Mouse (Mus musculus) spleen, adult 18-20 months (tissue): ENCODE measurements around the gene Myl9.

Experiments used
- DNase-seq, 2 experiments: peaks; one replicate each; pipeline ENCODE4 v3.0.0; 2022; ENCODE audit warnings: mixed read lengths in 2 of 2

Myl9 gene

DNA sequence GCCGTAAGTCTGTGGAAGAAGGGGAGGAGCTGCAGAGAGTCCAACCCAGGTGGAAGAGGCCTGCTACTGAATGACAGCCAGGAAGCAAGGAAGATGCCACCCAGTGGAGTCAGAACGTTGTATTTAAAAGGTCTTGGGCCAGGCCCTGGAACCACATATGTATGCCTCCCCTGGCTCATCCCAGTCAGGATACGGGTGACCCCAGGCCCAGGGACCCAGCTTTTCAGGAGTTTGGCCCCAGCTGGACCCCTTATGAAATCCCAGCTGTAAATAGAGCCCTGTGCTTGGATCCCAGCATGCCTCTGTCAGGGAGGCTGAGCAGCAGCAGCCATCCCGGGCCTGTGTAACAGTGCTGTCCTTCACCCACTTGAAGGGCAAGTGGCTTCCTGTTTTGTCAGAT lies 10.5 kb upstream of the Myl9 start:
- no peak for DNase-seq

DNA sequence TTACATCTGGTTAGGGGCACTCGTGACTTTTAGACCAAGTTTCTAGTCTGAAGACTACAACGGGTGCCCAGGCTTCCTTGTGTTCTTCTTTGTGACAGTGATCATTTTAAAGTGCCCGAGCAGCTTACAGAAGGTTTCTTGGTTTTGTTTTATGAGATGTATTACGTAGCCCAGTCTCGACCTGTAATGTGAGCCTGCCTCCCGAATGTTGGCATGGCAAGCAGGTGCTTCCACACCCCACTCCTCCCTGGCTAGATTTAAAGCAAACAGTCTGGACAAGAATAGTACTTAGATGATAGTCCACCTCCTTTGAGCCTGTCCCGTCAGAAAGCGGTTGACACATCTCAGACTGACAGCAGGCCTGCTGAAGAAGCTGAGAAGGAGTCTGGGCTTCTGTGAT lies 9.6 kb upstream of the Myl9 start:
- no peak for DNase-seq

DNA sequence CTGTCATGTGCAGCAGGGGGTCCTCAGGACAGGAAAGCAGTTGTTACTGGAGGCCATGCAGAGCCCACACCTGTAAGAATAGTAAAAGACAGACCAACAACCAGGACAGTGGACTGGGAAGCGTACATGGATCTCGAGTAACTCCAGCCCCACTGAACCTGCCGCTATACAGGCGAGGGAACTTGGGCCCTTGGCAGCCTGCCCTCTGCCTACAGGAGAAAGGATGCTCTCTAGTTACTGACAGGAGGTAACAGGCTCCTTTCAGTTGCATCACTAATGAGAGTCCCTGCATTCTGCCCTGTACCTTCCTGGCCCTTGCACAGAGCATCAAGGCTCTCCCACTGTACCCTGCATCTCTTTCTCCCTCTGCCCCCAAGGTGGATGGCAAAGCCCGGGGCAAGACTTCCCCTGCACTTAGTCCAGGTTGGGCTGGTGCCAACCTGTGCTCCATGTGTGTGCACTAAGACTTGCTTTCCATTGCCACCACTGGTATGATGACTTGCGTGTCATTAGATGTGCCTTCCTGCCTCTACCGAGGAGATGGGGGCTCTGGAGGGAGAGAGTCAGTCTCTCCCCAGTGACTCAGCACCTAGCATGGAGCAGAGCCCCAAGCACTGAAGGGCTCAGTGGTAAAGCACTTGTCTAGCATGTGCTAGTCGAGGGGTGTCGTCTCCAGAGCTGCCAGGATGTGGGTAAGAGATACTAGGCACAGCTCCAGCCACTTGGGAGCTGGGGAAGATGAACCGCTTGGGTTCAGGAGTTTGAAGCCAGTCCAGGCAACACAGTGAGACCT lies 8.8 kb upstream of the Myl9 start:
- DNase-seq = no peak

DNA sequence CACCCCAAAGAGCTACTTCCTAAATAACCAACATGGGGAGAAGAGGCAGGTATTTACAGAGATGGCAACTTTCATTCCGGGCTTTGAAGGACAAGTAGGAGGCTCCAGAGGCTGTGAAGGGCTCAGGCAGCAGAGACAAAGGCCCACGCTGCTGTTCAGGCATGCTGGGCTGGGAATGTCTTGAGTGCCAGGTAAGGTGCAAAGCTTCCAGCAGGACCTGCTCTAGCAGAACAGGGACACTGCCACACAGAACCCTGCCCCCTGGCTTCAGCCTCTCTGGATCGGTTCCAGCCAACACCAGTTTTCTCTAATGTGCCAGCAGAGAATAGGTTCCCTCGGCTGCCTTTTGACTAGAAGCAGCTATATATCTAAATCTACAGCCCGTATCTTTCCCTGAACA lies 8.1 kb upstream of the Myl9 start:
- DNase-seq = no peak

DNA sequence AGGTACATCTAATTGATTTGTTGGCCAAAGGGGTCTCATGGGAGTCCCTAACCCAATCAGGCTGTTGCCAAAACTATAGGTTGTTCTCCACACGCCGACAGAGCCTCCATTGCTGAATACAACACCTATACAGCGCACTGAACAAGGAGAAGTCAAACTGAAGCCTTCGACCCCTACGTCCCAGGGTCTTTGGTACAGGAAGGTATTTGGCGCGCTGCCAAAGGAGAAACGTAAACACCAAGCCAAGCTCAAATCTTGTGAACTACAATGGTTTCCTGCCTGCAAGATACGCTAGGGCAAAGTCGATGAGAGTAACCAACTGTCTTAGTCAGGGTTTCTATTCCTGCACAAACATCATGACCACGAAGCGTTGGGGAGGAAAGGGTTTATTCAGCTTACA lies 5.9 kb upstream of the Myl9 start:
- no peak for DNase-seq

DNA sequence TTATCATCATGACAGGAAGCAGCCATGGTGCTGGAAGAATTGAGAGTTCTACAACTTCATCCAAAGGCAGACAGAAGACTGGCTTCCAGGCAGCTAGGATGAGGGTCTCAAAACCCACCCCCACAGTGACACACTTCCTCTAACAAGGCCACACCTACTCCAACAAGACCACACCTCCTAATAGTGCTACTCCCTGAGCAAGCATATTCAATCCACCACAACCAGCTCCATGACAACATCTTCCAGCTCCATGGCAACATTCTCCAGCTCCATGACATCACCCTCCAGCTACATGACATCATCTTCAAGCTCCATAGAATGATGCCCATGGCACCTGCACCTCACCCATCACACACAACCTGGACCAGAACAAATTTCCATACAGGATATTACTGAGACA lies 1.8 kb upstream of the Myl9 start:
- no peak for DNase-seq

DNA sequence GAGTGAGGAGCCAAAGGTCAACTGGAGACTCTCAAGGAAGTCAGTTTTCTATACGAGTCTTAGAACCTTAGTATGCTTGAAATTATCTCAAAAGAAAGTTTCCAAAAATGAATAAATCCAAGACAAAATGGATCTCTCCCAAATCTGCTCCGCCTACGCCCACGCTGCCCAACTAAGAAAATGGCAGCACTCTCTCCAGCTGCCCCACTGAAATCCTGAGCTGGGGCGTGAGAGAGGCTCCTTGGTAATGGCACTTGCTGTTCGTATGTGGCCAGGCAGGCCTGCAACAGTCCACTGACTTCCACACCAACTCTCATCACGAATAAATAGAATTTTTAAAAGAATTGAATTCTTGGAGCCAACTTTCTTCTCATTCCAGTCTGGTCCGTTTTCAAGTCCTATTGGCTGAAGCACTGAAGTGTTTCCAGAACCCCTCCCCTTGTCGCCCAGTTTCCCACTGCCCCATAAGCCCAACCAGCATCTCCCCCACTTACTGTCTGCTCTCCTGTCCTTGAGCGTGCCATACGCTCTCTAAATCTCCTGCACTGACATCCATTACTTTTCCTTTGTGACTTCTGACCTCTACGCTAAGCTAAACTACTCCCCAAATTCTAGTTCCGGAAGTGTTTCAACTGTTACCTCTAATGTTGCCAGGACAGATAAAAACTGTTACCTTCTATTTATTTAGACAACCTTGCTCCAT lies 1.0 kb upstream of the Myl9 start:
- no peak for DNase-seq

DNA sequence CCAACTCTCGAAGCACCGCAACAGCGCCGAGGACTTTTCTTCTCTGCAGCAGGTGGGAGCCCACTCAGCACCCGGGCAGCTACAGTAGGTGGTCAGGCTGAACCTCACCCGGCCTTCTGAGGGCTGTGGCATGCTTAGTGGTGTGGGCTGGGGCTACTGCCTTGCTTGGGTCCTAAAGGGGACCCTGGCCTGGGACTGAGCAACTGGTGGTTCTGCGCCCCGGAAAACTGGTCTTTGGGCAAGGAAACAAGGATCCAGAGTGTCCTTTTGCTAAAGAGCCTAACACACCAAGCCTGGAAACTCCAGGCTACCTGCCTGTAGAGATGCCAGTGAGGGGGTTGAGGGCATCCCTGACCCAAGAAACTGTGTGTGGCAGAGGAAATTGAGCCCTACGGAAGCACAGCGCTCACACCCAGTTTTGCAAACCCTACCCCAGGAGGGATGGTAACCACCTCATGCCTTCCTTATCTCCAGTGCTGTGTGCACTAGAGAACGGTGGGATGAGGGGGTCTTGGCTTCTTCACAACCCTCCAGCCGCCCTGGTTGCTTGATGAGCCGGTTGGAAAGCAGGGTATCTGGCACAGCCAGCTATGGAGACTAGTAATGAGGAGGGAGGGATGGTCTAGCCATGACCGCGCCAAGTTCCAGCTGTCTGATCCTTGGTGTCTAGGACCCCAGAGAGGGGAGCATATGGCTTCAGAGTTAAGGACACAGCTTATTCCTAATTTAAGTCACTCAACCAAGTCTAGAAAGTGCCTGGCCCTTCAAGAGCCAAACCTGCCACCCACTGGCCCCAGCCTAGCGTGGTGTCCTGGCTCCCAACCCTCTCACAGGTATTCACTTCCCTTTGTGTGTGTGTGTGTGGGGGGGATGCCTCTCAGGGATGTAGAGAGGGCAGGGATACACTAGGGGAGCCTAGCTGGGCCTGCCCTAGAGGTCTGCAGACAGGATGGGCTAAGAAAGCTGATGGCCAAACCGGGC lies 525 bp downstream of the Myl9 start:
- DNase-seq = no peak

DNA sequence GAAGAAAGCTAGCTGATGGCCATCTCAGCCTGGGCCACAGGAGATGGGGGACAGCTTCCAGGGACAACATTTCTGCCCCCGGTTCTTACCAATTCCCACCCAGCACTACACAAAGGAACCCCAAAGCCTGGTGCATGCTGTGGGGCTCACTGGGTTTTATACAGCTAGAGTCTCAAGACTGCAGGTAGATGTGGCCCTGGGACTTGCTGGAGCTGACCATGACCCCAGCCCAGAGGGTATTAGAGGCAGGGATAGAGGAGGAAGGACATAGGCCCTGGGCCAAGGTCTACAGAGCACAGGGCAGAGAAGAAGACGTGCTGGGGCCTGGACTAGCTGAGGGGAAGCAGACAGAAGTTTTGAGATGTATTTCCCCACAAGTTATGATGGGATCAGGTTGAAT lies 1.7 kb downstream of the Myl9 start:
- no peak for DNase-seq

DNA sequence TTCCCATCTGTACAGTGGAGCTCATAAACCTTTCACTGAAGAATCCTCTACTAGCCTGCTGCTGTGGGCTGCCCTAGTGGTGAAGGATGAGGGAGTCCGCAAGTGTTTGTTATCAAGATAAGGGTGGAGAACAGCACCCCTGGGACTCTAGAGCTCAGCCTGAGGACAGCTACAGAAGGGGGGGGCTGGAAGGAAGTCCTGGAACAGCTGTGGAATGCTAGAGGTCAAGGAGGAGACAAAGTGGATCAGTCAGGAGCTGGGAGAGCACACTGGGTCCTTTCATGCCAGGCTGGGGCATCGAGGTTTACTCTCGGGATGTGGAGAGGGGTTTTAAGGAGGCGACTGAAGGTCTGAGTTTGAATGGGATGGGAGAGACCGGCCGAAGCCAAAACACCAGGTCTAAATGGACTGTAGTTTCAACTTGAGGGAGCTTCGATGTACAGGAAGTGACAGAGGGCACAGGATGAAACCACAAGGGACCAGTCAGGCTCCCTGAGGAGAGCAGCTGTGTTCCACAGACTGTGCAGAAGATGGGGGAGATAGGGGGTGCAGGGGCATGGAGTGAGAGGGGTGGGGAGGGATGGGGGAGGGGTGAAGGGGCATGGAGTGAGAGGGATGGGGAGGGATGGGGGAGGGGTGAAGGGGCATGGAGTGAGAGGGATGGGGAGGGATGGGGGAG lies 2.2 kb downstream of the Myl9 start:
- no peak for DNase-seq

DNA sequence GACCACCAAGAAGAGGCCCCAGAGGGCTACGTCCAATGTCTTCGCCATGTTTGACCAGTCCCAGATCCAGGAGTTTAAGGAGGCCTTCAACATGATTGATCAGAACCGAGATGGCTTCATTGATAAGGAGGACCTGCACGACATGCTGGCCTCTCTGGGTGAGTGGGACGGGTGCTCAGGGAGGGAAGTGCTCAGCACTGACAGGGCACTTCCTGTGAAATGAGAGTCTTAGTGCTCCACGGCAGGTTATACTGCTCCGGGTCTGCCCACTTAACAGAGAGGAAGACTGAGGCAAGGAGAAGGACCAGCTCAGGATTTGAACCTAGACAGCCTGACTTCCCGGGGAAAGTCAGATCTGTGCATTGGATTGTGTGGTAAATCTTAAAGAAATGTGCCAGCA lies 3.4 kb downstream of the Myl9 start:
- no peak for DNase-seq

DNA sequence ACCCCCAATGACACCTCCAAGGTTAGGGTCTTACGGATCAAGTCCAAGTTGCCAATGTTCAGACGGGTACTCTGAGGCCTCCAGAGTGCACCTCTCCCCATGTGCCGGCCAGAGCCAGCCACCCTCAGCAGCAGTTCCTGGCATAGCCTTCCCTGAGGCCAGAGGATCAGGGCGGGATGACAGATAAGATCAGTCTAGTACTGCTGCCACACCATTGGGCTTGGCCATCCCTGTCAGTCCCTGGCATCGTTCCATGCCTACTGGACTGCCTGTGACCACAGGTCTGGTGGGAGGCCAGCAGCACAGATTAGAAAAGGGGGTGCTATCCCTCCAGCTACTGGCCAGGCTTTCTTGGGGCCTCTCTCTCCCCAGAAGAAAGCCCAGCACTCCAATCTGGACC lies 3.8 kb downstream of the Myl9 start:
- no peak for DNase-seq

DNA sequence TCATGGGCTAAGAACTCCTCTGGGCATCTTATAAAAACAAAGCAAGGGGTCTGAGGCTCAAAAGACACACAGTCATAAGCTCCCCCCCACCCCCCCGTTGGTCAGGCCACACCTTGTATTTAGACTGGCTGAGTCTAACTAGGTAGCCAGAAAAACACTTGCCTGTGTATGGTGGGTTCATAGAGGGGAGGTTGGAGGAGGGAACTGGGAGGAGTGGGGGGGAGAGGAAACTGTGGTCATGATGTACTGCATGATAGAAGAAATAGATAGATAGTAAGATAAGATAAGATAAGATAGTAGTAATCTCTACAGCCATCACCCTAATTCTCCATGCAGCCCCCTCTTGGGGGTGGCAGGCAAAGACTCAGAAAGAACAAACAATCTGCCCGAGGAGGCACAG lies 4.3 kb downstream of the Myl9 start:
- DNase-seq = no peak

DNA sequence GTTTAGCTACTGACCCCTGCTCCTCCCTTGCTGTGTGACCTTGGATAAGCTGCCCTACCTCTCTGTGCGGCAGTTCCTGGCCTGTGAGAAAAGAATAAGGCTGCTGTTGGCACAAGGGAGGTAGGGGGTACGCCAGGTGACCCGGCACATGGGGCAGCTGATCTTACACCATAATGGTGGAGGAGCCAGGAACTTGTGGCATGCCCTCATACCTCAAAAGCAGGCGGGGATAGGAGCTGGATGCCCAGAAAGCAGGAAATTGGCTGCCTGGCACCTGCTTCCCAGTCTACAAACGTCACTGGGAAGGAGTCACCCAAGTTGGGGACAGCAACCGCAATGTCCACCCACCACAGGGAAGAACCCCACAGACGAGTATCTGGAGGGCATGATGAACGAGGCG lies 4.9 kb downstream of the Myl9 start:
- DNase-seq = no peak

DNA sequence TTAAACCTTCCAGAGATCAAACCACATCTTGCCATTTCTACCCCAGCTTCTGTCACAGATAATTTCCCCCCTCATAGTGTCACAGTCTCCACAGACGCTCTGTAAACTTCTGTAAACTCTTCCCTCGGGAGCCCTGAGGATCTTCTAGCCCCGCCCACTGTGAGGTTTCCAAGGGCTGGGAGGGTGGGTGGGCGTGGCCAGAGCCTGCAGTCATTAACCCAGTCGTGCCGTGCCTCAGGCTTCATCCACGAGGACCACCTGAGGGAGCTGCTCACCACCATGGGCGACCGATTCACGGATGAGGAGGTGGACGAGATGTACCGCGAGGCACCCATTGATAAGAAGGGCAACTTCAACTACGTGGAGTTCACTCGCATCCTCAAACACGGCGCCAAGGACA lies 5.5 kb downstream of the Myl9 start:
- DNase-seq = no peak

DNA sequence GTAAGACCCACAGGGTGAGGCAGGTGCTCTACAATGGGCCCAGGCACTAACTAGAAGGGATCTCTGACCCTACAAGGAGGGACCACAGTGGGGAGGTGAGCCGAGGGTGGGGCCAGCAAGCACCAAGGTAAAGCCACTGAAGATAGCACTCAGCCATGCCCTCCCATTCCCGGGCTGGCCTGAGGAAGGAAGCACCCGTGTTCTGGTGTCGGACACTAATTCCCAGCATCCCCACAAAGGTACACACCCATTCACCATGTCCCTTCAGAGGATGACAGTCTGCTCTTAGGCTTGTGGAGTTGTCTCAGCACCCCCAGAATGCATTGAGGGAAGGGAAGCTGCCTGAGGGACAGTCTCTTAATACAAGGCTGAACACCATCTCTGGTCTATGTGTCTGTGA lies 6.1 kb downstream of the Myl9 start:
- DNase-seq = no peak

DNA sequence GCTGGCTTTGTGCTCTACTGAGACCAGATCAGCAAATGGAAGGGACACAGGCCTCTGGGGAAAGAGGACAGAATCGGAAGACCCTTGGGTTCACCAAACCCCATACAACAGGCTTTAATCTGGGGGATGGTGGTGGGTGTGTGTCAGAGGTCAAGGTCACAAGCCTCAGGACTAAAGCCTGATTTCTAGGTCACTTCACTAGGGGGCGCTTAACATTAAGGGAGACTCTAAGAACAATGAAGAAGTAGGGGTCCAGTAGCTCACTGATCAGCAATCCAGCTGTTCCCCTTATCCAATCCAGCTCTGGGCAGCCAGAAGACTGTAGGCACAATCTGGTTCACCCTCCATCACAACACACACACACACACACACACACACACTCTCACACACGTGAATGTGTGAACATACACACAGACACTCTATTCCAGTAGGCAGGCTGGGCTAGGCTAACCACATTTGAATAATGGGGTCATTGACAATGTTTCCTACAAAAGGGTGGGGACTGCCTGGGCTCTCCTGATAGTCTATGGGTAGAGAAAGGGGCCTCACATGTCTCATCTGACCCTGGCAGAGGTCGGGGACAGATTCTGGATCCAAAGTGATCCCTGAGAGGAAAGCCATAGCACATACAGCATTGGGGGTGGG lies 6.7 kb downstream of the Myl9 start:
- no peak for DNase-seq

DNA sequence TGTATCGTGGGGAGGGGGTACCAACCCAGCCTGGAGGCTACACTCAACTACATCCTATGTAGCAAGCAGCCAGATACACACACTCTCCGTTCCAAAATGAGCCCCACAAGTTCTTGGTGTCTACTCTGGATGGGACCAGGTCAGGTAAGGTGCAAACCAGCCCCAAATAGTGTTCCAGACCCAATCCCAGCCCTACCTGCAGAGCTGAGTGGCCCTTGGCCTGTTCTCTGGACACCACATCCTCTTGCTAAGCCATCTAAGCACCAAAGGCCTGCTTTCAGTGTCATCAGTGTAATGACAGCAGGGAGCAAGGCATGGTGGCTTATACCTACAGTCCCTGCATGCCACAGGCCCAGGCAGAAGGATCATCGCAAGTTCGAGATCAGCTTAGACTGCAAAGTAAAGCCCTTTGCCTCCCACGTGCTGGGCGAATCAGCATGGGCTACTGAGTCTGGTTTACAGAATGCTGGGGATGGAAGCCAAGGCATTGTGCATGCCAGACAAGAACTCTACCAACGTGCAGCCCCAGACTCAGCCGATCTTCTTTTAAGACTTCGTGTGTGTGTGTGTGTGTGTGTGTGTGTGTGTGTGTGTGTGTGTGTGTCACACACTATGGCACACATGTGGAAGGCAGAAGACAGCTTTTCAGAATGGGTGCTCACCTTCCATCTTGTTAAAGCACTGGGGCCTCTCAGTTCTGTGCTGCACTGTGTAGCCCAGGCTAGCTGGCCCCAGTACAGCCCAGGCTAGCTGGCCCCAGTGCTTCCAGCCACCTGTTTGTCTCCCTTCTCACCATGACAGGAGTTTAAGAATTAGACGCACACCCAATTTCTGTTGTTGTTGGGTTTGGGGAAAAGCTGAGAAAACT lies 7.5 kb downstream of the Myl9 start:
- no peak for DNase-seq

DNA sequence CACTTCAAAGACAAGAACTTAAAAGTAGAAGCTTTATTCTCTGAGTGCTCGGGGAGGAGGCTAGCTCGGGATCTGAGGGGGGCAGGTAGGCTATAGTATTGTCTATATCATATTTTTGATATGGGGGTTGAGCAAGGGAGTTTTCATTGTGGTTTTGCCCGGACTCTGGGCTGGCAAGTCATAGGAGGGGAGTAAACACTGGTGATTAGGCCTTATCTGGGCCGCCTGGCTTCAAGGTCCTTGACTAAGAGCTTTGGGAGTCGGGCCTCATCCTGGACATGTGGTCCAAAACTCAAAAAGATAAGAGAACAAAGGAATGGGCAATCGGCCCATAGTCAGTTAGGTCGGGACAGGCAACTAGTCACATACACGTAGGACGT lies 8.1 kb downstream of the Myl9 start:
- DNase-seq = no peak

DNA sequence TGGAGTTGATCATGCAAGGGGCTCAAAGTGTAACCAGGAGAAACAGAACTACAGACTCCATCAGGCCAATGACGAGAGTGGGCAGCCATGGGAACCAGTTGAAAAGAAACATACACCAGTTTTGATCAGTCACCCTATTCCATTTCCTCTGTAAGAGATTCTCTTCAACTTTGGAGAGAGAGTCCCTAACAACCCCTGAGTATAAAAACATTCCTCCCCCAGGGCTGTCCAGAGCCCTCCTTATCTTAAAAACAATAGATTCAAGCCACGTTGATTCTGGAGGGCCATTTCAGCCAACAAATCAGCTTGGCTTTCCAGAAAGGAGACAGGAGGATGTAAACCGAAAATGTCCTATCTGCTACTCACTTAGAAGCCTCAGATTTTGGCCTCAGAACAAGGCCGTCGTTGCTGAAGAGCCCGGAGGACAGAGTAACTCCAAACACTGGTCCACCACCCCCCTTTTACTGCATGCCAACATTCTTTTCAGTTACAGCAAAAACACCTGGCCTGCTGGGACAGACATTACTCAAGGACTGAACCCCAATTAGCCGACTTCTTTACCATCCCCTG lies 8.9 kb downstream of the Myl9 start:
- no peak for DNase-seq

DNA sequence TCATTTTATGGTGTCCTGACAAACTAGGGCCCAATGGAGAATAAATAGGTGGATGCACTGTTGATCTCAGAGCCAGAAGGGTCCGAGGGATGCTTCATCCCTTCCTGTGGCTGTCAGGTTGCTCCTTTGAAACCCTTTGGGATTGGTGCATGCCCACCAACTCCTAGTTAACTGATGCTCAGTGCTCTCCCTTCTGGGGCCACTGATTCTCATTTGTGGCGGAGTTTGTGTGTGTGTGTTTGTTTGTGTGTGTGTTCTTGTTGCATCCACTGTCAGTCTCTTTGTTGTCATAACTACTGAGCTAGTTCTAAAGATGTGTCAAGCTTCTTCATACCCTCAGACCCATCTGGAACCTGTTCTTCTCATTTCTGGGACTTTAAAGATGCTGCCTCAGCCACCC lies 9.7 kb downstream of the Myl9 start:
- no peak for DNase-seq
